Mouse (Mus musculus): ENCODE measurements at regions not wholly inside any gene's neighbourhood (a gene's known extent, or its start where the extent isn't known, plus 50 kb on each side); places are given as distances from the start of the nearest gene placed in this dataset.
"Not testable (repeated sequence)": the region's sequence is repeated elsewhere in the genome, so short reads cannot be mapped to it uniquely, and the experiment has no call there.

DNA sequence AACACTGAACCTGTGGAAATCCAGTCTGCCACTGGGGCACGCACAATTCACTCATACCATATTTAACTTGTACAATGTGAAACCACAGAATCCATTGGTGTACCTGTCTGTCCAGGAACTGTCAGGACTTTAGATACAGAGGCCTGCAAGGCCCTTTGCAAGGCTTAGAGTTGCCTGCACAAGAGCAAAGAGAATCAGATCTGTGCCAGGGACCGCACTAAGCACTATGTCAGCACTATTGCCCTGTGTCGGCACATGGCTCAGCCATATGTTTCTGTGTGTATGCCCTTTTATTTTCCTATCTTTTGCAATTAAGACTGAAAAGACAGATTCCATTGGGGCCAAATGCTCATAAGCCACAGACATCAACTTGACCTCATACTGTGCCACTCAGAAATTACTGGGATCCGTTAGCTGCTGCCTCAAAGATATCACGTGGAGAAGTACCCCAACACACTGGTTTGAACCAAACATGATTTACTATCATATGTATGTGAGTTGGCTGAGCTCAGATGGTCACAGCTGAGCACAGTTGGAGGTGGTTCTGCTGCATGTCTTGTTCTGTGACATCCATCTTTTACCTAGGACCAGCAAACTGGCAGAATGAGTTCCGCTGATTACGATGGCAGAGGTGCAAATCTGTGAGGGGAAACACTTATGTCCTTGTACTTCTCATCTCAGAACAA, 181.7 kb upstream of the Prkcq start:
- DNase-seq (ENCODE audit: low spot score in 2 of 2) = no peak

DNA sequence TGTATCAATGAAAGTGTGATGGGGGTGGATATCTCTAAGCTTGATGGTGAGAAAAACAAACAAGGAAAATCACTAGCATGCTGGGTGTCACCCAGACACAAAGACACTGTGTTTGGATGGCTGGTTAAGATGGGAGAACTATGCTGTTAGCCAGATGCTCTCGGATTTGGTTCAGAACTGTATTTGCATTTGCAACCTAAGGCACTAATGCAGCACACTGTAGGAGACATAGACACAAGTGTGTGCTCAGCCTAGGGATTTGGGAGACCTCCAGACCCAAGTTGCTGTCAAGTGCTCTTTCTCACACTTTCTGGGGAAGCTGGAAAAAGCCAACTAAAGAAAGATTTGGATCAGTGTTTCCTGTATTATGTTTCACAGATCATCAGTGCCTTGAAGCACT, 173.1 kb upstream of the Prkcq start:
- DNase-seq (ENCODE audit: low spot score in 2 of 2) = no peak

DNA sequence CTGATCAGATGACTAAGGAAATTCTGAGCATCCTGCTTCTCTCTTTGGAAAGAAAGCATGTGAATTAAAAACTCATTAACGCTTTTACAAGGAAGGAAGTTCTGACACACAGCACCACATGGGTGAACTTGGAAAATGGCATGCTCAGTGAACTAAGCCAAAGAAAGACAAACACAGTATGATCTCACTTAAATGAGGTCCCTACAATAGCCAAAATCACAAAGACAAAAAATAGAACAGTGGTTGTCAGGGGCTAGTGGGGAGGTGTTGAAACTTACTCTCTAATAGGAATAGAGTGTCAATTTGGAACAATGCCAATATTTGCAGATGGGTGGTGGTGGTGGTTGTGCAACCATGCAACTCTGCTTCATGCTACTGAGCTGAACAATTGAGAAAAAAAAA, 172.7 kb upstream of the Prkcq start:
- no peak for DNase-seq (ENCODE audit: low spot score in 2 of 2)

- no peak for DNase-seq (ENCODE audit: low spot score in 2 of 2)
These were observed 166.1 kb upstream of the Prkcq start for GRCm38 (mm10) chr2:11005806-11006205.

- no peak for DNase-seq (ENCODE audit: low spot score in 2 of 2)
These were observed 160.6 kb upstream of the Prkcq start for GRCm38 (mm10) chr2:11011041-11011962.

DNA sequence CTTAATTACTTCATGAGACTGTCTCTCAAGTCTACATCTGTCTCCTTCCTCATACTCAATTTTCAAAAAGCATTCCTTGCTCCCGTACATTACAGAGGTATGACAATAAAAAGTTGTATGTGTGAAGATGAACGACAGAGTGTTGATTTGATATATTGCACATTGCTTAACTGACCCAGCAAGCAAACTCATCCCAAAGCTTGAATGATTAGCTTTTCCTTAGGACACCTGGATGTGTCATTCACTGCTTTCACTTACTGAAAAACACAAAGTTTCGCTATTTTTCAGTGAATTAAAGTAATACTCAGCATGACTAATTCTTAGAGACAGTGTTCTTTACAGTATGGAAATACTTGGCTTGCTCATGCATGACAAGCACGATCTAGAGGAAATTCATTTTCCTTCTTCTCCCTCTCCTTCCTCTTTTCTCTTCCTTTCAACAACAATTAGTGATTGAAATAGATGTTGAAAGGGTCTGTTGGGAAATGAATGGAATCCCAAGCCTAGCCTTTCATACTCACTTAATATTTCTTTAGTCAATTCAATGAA, 159.5 kb upstream of the Prkcq start:
- no peak for DNase-seq (ENCODE audit: low spot score in 2 of 2)

DNA sequence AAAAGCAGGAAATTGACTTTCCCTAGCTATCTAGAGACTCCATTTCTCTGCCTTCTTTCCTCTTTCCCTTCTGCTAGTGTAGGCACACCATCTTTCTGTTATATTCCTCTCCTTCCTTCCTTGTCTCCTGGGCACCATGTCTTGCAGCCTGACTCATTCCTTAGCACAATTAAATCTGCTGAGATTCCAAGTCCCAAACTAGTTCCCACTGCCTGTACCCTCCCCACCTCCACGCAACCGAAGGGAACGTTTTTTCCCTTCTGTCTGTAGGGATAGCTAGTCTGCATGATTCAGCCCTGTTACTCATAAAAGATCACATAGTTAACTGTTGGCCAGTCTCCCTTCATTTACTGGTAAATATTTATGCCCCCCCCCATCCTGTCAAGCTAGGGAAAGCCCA, 158.8 kb upstream of the Prkcq start:
- DNase-seq (ENCODE audit: low spot score in 2 of 2) = peak in 1 of 2 experiments; percentile 2

DNA sequence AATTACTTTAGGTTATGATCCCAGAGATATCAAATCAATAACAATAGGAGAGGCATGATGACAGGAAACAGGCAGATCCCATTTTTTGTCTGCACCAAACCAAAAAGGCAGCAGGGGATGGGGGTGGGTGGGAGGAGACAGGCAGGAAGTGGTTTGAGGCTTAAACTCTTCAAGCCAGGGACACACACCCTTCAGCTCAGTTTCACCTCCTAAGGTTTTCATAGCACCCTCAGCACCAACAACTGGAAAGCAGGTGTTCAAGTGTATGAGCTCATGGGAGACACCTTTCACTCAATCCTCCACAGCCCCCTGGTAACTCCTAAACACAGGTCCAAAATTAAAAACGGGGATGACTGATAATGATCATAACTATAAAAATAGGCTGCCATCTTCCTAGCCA, 155.5 kb upstream of the Prkcq start:
- no peak for DNase-seq (ENCODE audit: low spot score in 2 of 2)

- DNase-seq (ENCODE audit: low spot score in 2 of 2) = no peak
These were observed 139.0 kb upstream of the Prkcq start for GRCm38 (mm10) chr2:11032891-11033290.

DNA sequence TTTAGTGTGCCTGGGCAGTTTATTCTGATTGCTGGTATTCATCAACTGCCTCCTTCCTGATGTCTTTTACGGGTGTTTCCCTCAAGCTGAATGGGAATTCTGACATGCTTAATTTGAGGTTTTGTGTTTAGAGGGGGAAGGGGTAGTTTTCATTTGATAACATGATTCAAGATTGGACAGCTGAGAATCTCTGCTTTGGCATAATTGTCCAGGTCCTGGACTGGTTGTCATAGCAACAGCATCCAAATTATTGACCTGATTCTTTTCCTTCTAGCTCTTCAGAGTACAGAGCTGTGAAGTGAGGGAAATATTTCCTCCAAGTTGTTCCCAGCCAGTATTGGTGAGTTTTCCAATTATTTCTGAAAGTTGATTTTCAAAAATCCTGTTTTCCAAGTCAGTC, 137.7 kb upstream of the Prkcq start:
- DNase-seq (ENCODE audit: low spot score in 2 of 2) = no peak

DNA sequence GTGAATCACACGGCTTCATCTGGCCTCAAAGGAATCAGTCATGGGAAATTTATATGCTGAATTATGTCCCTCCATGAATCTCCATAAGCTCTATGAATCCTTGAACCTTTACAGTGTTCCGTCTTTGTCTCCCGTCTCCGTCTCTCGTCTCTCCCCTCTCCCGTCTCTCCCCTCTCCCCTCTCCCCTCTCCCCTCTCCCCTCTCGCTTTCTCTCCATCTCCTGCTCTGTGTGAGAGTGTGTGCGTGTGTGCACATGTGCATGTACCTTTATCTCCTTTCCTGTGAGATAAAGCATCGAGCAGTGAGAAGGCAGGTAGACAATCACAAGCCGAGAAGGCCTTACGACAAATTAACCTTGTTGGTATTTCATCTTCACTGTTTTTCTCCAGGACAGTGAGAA, 134.6 kb upstream of the Prkcq start:
- DNase-seq (ENCODE audit: low spot score in 2 of 2) = no peak

DNA sequence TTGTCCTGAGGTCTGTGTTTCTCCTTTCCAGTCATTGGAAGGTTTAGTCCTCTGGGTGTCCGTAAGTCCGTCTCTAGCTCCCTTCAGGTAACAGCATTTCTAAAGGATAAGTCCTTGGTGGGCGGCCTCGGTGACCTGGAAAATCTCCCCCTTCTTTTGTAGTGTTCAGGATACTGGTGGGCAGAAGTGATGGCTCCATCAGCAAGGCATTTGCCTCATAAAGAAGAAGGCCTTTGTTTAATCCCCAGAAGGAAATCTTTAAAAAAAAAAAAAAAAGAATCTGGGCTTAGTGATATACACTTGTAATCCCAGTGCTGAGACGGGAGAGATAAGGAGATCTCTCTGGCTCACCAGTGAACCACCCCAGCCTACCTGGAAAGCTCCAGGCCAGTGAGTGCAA, 133.5 kb upstream of the Prkcq start:
- no peak for DNase-seq (ENCODE audit: low spot score in 2 of 2)

DNA sequence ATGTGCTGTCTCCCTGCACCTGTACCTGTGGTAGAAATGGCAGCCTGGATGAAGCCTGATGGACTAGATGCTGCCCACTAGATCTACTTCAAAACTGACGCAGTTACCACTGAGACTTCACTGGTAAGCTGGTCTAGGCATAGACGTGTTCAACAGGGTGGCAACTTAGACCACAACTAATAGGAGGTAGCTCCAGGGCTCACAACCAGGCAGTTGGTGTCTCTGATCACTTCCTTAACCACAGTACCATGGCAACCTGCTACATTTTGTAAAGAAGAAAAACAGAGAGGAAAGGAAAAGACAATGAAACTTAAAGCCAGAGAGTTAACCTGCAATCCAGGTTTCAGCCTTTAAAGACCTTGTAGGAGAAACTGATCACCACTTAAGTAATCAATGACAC, 131.9 kb upstream of the Prkcq start:
- no peak for DNase-seq (ENCODE audit: low spot score in 2 of 2)

GRCm38 (mm10) chr2:11044727-11045274, 127.1 kb upstream of the Prkcq start:
- no peak for DNase-seq (ENCODE audit: low spot score in 2 of 2)

- no peak for DNase-seq (ENCODE audit: low spot score in 2 of 2)
These were observed 120.3 kb upstream of the Prkcq start for GRCm38 (mm10) chr2:11051621-11052020.

GRCm38 (mm10) chr2:11059731-11060425, 112.0 kb upstream of the Prkcq start:
- DNase-seq (ENCODE audit: low spot score in 2 of 2) = peak; percentile 25 to 27

DNA sequence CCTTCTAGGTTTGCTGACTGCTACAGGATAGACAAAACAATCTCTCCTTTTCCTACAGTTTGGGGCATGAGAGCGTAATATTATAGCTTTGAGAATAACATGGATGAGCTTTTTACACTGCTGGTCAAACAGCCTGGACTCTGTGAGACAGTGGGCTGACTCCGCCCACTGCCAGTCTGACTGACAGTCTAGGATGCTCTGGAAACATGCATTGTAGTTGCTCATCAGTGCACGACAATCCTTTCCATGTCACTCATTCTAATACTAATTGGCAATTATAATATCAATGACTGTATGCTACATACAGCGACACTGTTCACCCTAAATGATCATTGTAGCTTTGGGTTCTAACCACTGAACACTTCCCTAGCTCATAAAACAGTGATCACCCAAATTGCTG, 104.5 kb upstream of the Prkcq start:
- no peak for DNase-seq (ENCODE audit: low spot score in 2 of 2)

- DNase-seq (ENCODE audit: low spot score in 2 of 2) = no peak
These were observed 88.4 kb upstream of the Prkcq start for GRCm38 (mm10) chr2:11083536-11083935.

GRCm38 (mm10) chr2:11086996-11087395, 84.9 kb upstream of the Prkcq start:
- no peak for DNase-seq (ENCODE audit: low spot score in 2 of 2)

DNA sequence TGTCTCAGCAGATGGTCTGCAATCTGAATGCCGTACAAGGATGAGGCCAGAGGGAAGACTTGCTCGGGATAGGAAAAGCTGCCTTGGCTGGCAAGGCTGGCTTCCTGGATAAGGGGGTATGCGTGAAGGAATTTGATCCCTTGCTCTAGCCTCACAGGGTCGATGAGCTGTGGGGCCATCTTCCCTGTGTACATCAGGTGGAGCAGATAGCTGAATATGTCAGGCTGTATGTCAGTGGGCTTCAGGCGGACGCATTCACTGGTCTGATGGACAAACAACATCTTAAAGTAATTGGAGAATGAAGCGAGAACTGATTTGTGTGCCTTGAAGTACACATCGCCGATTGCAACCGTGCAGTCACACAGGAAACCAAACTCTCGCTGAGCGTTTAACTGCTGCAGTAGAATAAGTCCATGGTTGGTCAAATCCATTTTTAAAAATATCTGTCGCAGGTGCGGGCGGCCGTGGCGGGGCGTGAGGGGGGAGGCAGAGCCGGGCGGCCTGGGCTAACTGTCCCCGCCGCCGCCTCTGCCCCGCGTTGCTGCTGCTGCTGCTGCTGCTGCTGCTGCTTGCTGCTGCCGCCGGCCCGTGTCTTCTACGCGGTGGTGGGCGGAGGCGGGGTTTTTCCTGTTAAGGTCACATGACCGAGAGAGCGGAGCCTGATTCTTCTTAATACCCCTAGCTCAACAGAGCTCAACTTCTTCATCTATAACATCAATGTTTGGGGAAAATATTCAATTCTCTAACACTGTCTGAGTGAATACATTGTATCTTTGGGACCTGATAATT, 71.9 kb upstream of the Prkcq start:
- DNase-seq (ENCODE audit: low spot score in 2 of 2) = not testable (repeated sequence)

DNA sequence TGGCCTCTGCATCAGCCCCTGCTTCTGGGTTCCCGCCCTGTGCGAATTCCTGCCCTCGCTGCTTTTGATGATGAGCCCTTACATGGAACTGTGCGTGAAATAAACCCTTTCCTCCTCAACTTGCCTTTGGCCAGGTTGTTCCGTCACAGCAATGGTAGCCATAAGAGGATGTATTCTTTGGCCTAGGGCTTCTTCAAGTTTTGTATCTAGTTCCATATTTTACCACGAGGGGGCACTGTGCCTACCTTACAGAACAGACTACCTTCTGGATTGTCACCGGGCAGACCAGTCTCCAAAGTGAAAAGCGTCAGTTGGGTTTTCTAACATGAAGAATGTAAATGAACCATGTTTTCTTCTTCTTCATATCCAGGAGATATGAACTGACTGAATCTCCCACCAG, 58.7 kb upstream of the Prkcq start:
- DNase-seq (ENCODE audit: low spot score in 2 of 2) = peak; percentile 3 to 24

Measured in right cerebral cortex, postnatal 36 days (tissue).